Mouse (Mus musculus) G1E (cell line): ENCODE measurements around the gene Gpatch2l. TPM values are rescaled to one million over a fixed set of nuclear protein-coding genes. Genes with fewer than 3 reads are reported as not detected.

Experiments
- ATAC-seq: 2 replicates; pipeline ENCODE4 v1.8.0; 2016; ENCODE audit warnings: mild to moderate bottlenecking; ENCODE audit not compliant: insufficient number of reproducible peaks, poor library complexity, low FRiP score, severe bottlenecking; ENCODE audit errors: extremely low read depth
- DNase-seq: peaks from one replicate; pipeline ENCODE4 v3.0.0; 2012; ENCODE audit warnings: low spot score
- H3K27me3 ChIP-seq: 2 replicates; pipeline ENCODE4 v1.6.1; 2012; ENCODE audit warnings: mild to moderate bottlenecking, low read length, inconsistent platforms; ENCODE audit not compliant: insufficient read depth
- H3K36me3 ChIP-seq: replicated peaks from 2 replicates; pipeline ENCODE3; 2012; ENCODE audit warnings: mild to moderate bottlenecking, inconsistent platforms
- H3K4me1 ChIP-seq: 2 replicates; pipeline ENCODE4 v1.6.1; 2012; ENCODE audit warnings: low read depth, low read length, inconsistent platforms, mixed read lengths; ENCODE audit not compliant: insufficient read depth
- H3K4me3 ChIP-seq: 2 replicates; pipeline ENCODE4 v1.5.1; 2012; ENCODE audit warnings: low read depth, mild to moderate bottlenecking, inconsistent platforms, low read length, moderate library complexity, mixed read lengths
- H3K9me3 ChIP-seq: replicated peaks from 2 replicates; pipeline ENCODE4 v1.6.1; 2012; ENCODE audit warnings: inconsistent platforms
- CTCF ChIP-seq: IDR thresholded peaks from 2 replicates; pipeline ENCODE4 v1.5.1; 2012; ENCODE audit warnings: low read depth, low read length, inconsistent platforms, mixed read lengths
- GATA1 ChIP-seq: IDR thresholded peaks from 2 replicates; pipeline ENCODE4 v1.6.1; 2012; ENCODE audit warnings: borderline replicate concordance, low read length, inconsistent platforms, mixed read lengths
- GATA2 ChIP-seq: IDR thresholded peaks from 2 replicates; pipeline ENCODE4 v1.6.1; 2012; ENCODE audit warnings: low read depth, low read length, inconsistent platforms, borderline replicate concordance
- POLR2AphosphoS5 ChIP-seq: IDR thresholded peaks from 2 replicates; pipeline ENCODE4 v1.6.1; 2012; ENCODE audit warnings: low read depth, low read length, inconsistent platforms; ENCODE audit not compliant: insufficient replicate concordance
- TAL1 ChIP-seq: conservative IDR thresholded peaks from 2 replicates; pipeline ENCODE4 v1.6.1; 2012; ENCODE audit warnings: low read depth, low read length, inconsistent platforms, mixed read lengths
- polyA plus RNA-seq: library from polyadenylated mRNA; stranded (reverse); fragments of >175 nt; gene quantifications from 2 replicates; pipeline ENCODE4 v1.2.3, GENCODE M21; 2012
- total RNA-seq, 2 experiments: library from RNA; stranded (forward) in 1 of 2; stranded (reverse) in 1 of 2; fragments of 200-1000 nt in 1 of 2; fragments of >200 nt in 1 of 2; fragmentation: Nextera tagmentation in 1 of 2; gene quantifications; 2 replicates each; pipeline ENCODE4 v1.2.3; 2014 to 2017

The Gpatch2l gene
- total and polyA plus RNA-seq, 3 experiments, result 18.4 to 95.0 (median 56.4) TPM

DNA sequence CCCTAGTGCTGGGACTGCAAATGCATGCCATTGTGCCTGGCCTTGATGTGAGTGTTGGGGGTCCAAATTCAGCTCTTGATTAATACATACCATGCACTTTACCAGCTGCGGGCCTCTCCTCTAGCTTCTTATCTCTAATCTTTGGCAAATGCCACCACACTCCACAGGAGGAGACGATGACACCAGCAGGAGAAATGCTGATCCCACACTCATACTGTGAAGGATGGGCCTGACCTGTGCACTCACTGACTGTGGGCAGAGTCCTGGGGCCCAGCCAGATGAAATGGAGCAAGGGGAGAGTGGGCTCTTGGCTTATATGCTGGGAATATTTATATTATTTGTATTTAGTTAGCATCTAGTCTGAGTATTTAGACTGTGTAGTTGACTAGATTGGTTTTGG, 34.8 kb downstream of the Gpatch2l start:
- H3K4me3 ChIP-seq, result no peak overlapping the region
- TF ChIP-seq GATA1 (no peak), GATA2 (no peak), POLR2AphosphoS5 (no peak), TAL1 (no peak), CTCF (no peak)
- H3K4me1 ChIP-seq, result peaks cover 2% of the 10 kb centered on the region; the same call in 1 of the 2 replicates
- H3K27me3 ChIP-seq, result no peaks in the 10 kb centered on the region
- H3K36me3 ChIP-seq, result peaks cover 93% of the 10 kb centered on the region
- no peak for DNase-seq
- no peaks in the 10 kb centered on the region for H3K9me3 ChIP-seq
- ATAC-seq, result no peak

DNA sequence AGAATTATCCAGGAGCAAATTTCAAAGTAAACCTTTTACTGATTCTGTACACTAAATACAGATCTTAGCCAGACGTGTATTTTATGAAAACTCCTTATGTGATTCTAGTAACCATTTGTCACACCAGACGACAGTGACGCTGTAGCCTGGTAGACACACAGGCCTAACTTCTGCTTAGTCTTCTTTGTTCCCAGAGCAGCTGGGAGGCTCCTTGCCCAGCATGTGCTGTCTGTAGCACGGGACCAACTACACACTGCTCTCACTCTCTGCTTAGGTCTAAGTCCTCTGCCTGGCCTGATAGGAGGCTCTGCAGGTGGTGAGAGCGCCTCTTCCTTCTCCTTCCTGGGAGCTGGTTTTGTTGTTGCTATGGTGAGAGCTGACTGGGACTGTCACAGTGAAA, 35.2 kb downstream of the Gpatch2l start:
- peaks cover 92% of the 10 kb centered on the region for H3K36me3 ChIP-seq
- DNase-seq, result no peak

DNA sequence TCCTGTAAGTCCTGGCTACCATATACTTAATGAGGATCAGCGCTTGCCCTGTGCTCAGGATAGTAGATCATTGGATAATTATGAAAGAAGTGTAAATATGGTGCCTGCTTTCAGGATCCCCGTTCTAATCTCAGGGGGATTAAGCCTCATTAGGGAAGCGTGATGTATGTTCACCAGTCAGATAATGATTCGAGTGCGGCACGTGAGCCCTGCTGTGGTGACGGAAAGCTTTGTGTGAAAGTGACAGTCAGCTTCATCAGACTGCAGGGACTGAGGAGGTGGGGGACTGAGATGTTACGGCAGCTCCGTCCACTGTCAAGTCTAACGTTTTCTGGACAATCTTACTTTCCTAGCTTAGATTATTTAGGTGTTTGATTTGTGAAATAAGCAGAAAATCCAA, 38.3 kb downstream of the Gpatch2l start:
- Histone ChIP-seq H3K36me3 (peaks cover 89% of the 10 kb centered on the region), H3K9me3 (no peaks in the 10 kb centered on the region), H3K27me3 (no peaks in the 10 kb centered on the region), H3K4me1 (peaks cover 2% of the 10 kb centered on the region; the same call in 1 of the 2 replicates), H3K4me3 (no peak overlapping the region)
- ATAC-seq (no peak), DNase-seq (no peak)
- TF ChIP-seq TAL1 (no peak), GATA2 (no peak), GATA1 (no peak), CTCF (no peak), POLR2AphosphoS5 (no peak)

More for the DNA sequence above, 35.2 kb downstream of the Gpatch2l start:
- Histone ChIP-seq H3K27me3 (no peaks in the 10 kb centered on the region), H3K4me1 (peaks cover 2% of the 10 kb centered on the region; the same call in 1 of the 2 replicates), H3K9me3 (no peaks in the 10 kb centered on the region), H3K4me3 (no peak overlapping the region)
- ATAC-seq, result no peak
- TF ChIP-seq GATA1 (no peak), CTCF (no peak), POLR2AphosphoS5 (no peak), GATA2 (no peak), TAL1 (no peak)

- H3K36me3 ChIP-seq, result peaks cover 94% of the 10 kb centered on the region
- H3K27me3 ChIP-seq, result no peaks in the 10 kb centered on the region
- no peaks in the 10 kb centered on the region for H3K9me3 ChIP-seq
- no peaks in the 10 kb centered on the region for H3K4me1 ChIP-seq
- TF ChIP-seq GATA2, result no peak
- no peak for TF ChIP-seq GATA1
- no peak for TF ChIP-seq POLR2AphosphoS5
- TF ChIP-seq TAL1, result no peak
- TF ChIP-seq CTCF, result no peak
- ATAC-seq (no peak), DNase-seq (no peak)
- H3K4me3 ChIP-seq, result no peak overlapping the region
Measured at GRCm38 (mm10) chr12:86285704-86286103, 44.0 kb downstream of the Gpatch2l start.

- Histone ChIP-seq H3K4me3 (no peak overlapping the region), H3K4me1 (no peaks in the 10 kb centered on the region), H3K9me3 (no peaks in the 10 kb centered on the region), H3K27me3 (peaks cover 19% of the 10 kb centered on the region), H3K36me3 (peaks cover 5% of the 10 kb centered on the region)
- DNase-seq, result no peak
- TF ChIP-seq POLR2AphosphoS5 (no peak), GATA1 (no peak), CTCF (peak; percentile 29; the same call in 1 of the 2 replicates), TAL1 (no peak), GATA2 (no peak)
- no peak for ATAC-seq
Measured at GRCm38 (mm10) chr12:86297450-86297849, 55.8 kb downstream of the Gpatch2l start.

DNA sequence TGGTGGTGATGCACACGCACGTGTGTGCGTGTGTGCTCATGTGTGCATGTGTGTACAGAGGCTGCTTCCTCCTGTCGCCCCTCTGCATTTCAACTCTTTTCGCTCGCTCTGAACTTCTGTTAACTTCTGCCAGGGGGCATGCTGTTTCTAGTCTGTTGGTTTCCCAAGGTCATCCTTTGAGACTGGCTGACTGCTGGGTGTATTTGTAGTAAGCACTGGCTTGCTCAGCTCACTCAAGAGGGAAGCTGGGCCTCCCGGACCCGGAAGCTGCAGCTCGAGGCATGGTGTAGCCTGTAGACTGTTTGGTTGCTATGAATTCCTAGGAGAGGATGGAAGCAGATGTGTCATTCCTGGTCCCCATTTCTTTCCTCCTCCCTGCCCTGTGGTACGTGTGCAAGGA, 61.3 kb downstream of the Gpatch2l start:
- Histone ChIP-seq H3K4me1 (no peaks in the 10 kb centered on the region), H3K9me3 (no peaks in the 10 kb centered on the region), H3K27me3 (peaks cover 38% of the 10 kb centered on the region), H3K4me3 (no peak overlapping the region), H3K36me3 (no peaks in the 10 kb centered on the region)
- DNase-seq (no peak), ATAC-seq (no peak)
- no peak for TF ChIP-seq GATA1
- TF ChIP-seq TAL1, result no peak
- TF ChIP-seq POLR2AphosphoS5, result no peak
- no peak for TF ChIP-seq GATA2
- no peak for TF ChIP-seq CTCF

GRCm38 (mm10) chr12:86305045-86305444, 63.4 kb downstream of the Gpatch2l start:
- H3K27me3 ChIP-seq, result peaks cover 32% of the 10 kb centered on the region
- H3K4me1 ChIP-seq, result no peaks in the 10 kb centered on the region
- no peak overlapping the region for H3K4me3 ChIP-seq
- no peaks in the 10 kb centered on the region for H3K9me3 ChIP-seq
- H3K36me3 ChIP-seq, result no peaks in the 10 kb centered on the region
- ATAC-seq (no peak), DNase-seq (no peak)
- TF ChIP-seq POLR2AphosphoS5, result no peak
- TF ChIP-seq TAL1, result no peak
- TF ChIP-seq GATA2, result no peak
- TF ChIP-seq GATA1, result no peak
- TF ChIP-seq CTCF, result no peak
